Mouse (Mus musculus) midbrain, embryonic 11.5 days (tissue): Measurements from ENCODE around the gene Wnt5b. TPM values are rescaled to one million over a fixed set of nuclear protein-coding genes. Genes with fewer than 3 reads are reported as not detected.
A peak's percentile ranks its signal among the peaks of the same experiment; 100 is the strongest.

Source experiments
- ATAC-seq: fragments of 200-750 bp; cut with Nextera tagmentation; 2 replicates; pipeline ENCODE4 v1.8.0; 2017; ENCODE audit warnings: moderate TSS enrichment, moderate library complexity; ENCODE audit not compliant: low FRiP score
- DNase-seq: peaks from one replicate; pipeline ENCODE4 v3.0.0; 2015; ENCODE audit warnings: low spot score; ENCODE audit errors: missing footprints
- H3K27ac ChIP-seq: fragments of 300-500 bp; sonication (generic); 2 replicates; pipeline ENCODE4 v1.5.1; 2014; ENCODE audit warnings: low read depth, low read length
- H3K27me3 ChIP-seq: fragments of 300-500 bp; sonication (generic); 2 replicates; pipeline ENCODE4 v1.6.1; 2014; ENCODE audit warnings: mild to moderate bottlenecking, low read length, moderate library complexity, mixed read lengths; ENCODE audit not compliant: control insufficient read depth, insufficient read depth
- H3K36me3 ChIP-seq: fragments of 300-500 bp; sonication (generic); 2 replicates; pipeline ENCODE4 v1.6.1; 2014; ENCODE audit warnings: mild to moderate bottlenecking, low read length, moderate library complexity, mixed read lengths; ENCODE audit not compliant: control insufficient read depth, insufficient read depth
- H3K4me1 ChIP-seq: fragments of 300-500 bp; sonication (generic); 2 replicates; pipeline ENCODE4 v1.6.1; 2014; ENCODE audit warnings: low read length; ENCODE audit not compliant: control insufficient read depth, insufficient read depth
- H3K4me2 ChIP-seq: fragments of 300-500 bp; sonication (generic); 2 replicates; pipeline ENCODE4 v1.6.1; 2014; ENCODE audit warnings: mild to moderate bottlenecking, moderate library complexity
- H3K4me3 ChIP-seq: fragments of 300-500 bp; sonication (generic); 2 replicates; pipeline ENCODE4 v1.5.1; 2014; ENCODE audit warnings: low read depth, low read length
- H3K9ac ChIP-seq: fragments of 300-500 bp; sonication (generic); 2 replicates; pipeline ENCODE4 v1.6.1; 2014; ENCODE audit warnings: low read length
- H3K9me3 ChIP-seq: fragments of 300-500 bp; sonication (generic); 2 replicates; pipeline ENCODE4 v1.6.1; 2016; ENCODE audit warnings: low read length; ENCODE audit not compliant: control insufficient read depth
- WGBS: fragments of 180-500 bp; shearing (Covaris S2); extraction: QIAGEN DNeasy Blood & Tissue Kit; methylation state at CpG from one replicate; pipeline ENCODE4 v1.1.7; 2014; 5-methylcytosine and 5-hydroxymethylcytosine counted together
- polyA plus RNA-seq: library from polyadenylated mRNA; unstranded; fragments of >200 nt; fragmentation: Nextera tagmentation; extraction: Ambion mirVana; gene quantifications from 2 replicates; pipeline ENCODE4 v1.2.1, GENCODE M21; 2014

Gene Wnt5b
- 6.9 and 9.2 TPM in 2 replicates for polyA plus RNA-seq

DNA sequence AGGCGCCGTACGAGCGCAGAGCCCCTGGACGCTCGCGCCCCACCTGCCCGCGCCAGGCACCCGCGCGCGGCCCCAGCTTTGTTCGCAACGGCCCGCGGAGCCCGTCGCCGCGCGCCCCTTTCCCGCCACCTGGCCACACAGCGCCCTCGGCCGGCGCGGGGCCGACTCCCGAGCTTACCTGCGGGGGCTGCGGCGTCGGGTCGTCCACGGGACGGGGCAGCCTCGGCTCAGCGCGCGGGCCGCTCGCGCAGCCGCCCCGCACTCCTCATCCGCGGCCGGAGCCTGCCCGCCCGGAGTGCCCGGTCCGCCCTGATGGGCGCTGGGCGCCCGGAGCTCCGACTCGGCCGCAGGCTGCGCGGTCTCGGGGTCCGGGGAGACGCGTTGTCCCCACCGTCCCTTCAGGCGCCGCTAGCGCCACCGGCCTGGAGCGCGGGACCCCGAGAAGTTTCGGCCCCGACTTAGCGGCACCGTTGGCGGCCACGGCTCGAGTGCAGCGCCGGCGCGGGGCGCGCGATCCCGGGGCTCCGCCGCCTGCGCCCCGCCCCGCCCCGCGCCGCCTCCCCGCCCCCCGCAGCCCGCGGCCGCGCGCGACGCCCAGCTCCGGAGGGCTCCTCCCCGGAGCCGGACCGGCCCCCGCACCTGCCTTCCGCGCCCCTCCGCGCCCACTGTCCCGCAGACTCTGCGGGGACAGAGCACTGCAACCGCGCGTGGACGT is at the start of gene Wnt5b:
TSS of gene Wnt5b (minus strand) at position 545 of the 715 bp plus-strand sequence.
- peak within 1 kb of the TSS; percentile 95 for H3K4me2 ChIP-seq
- H3K4me1 ChIP-seq = peaks cover 13% of the 10 kb centered on the region
- H3K27me3 ChIP-seq = peaks cover 16% of the 10 kb centered on the region
- WGBS = under 1% methylated on average over 100 of the region's 120 CpGs
- H3K4me3 ChIP-seq = peak within 1 kb of the TSS; percentile 78
- H3K9me3 ChIP-seq = no peaks in the 10 kb centered on the region
- H3K27ac ChIP-seq = no peak within 1 kb of the TSS
- H3K9ac ChIP-seq = peak within 1 kb of the TSS; percentile 85
- ATAC-seq = peak; percentile 75
- peak; percentile 91 for DNase-seq
- no peaks in the 10 kb centered on the region for H3K36me3 ChIP-seq

DNA sequence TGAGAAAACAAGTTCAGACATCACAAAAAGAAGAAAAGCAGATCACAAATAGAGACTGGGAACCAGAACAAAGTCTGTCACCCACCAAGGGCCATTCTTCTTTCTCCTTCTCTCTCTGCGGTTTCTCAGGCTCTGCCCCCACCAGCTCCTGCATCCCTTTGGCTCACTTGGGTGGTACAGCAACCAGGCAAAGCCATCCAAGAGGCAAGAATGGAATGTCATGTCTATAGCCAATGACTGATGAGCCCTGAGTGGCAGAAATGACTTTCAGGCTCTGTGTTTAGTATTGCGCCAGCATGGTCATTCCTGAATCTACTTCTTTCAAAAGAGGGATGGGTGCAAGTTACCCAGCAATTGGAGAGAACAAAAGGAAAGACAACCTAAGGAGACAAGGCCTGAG is 46.7 kb upstream of the Wnt5b start:
- 61% methylated on average over 2 of the region's 2 CpGs for WGBS
- no peak overlapping the region for H3K4me3 ChIP-seq
- no peaks in the 10 kb centered on the region for H3K9me3 ChIP-seq
- no peak overlapping the region for H3K4me2 ChIP-seq
- DNase-seq = no peak
- H3K9ac ChIP-seq = no peak overlapping the region
- no peaks in the 10 kb centered on the region for H3K27me3 ChIP-seq
- H3K4me1 ChIP-seq = peaks cover 6% of the 10 kb centered on the region
- no peak overlapping the region for H3K27ac ChIP-seq
- H3K36me3 ChIP-seq = no peaks in the 10 kb centered on the region
- ATAC-seq = no peak

DNA sequence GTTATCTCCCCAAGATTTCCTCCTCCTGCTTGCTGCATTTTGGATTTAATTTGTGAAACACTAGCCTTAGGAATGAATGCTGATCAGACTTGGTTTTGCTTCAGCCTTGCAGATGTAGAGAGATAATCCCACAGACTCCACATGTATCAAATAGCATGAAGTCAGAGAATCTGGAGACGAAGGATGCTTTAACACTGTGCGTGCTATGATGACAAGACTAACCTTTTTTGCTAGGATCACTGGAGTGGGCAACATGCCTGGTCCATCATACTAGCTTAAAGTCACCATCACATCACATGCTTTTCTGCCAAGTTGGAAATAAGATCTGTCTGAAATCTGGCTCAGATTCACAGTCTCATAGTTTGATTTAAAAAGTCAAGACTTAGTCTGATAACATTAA is 43.8 kb upstream of the Wnt5b start:
- no peak overlapping the region for H3K27ac ChIP-seq
- ATAC-seq = no peak
- no peak overlapping the region for H3K9ac ChIP-seq
- no peaks in the 10 kb centered on the region for H3K27me3 ChIP-seq
- DNase-seq = no peak
- H3K4me3 ChIP-seq = no peak overlapping the region
- H3K36me3 ChIP-seq = no peaks in the 10 kb centered on the region
- H3K9me3 ChIP-seq = no peaks in the 10 kb centered on the region
- no peak overlapping the region for H3K4me2 ChIP-seq
- 89% methylated on average over 2 of the region's 2 CpGs for WGBS
- peaks cover 17% of the 10 kb centered on the region for H3K4me1 ChIP-seq

DNA sequence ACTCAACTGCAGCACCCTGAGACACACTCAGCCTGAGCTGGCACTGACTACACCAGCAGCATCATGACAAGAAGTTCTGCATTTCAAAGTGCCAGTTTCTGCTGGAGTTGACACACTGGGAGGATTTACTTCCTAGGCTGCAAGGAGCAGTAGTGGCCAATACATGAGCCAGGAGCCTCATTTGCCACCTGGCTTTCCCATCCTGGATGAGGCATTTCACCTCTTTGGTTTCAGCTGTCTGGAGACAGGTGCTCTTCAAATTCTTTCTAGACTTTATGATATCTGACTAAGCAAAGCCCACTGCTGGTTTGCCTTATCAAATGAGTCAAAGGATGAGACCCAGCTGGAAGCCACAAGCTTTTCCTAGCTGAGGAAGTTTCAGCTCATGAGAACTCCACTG is 43.3 kb upstream of the Wnt5b start:
- Histone ChIP-seq H3K9ac (no peak overlapping the region), H3K36me3 (no peaks in the 10 kb centered on the region), H3K9me3 (no peaks in the 10 kb centered on the region), H3K27me3 (no peaks in the 10 kb centered on the region), H3K4me2 (no peak overlapping the region), H3K4me3 (no peak overlapping the region), H3K4me1 (peaks cover 17% of the 10 kb centered on the region), H3K27ac (no peak overlapping the region)
- ATAC-seq (no peak), DNase-seq (no peak)

DNA sequence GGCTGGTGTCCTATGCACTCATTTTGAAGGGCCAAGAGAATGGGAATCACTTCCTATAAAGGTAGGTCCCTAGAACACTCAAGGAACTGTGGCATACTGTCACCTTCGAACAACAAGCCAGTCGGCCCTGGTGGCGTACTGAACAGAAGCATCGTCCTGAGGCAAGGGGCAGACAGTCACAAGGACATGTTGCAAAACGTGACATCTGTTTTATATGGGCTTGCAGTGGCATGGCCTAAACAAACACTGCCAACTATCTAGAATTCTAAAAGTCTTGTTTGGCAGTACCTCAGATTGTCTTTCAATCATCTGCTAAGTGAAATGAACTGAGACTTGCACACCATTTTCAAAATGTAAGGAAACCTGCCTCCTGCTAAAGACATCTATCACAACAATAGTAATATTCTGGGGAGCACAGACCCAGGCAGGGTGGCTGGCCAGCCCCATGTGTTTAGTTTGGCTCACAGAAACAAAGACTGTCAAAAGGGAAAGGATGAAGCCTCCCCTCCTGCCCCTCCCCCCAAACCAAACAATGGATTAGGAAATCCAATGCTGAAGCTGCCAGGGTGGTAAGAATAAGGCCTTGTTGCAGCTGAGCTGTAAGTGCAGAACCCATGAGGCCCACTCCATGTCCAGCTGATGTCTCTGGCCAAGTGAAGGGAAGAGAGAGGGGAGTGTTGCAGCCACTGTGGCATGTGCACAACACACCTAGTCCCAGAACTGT is 41.7 kb upstream of the Wnt5b start:
- peak; percentile 95 for DNase-seq
- H3K4me1 ChIP-seq = peaks cover 17% of the 10 kb centered on the region
- peak overlapping the region; percentile 38; the same call in 1 of the 2 replicates for H3K9ac ChIP-seq
- no peaks in the 10 kb centered on the region for H3K36me3 ChIP-seq
- ATAC-seq = peak; percentile 81
- no peak overlapping the region for H3K4me3 ChIP-seq
- no peak overlapping the region for H3K4me2 ChIP-seq
- no peaks in the 10 kb centered on the region for H3K9me3 ChIP-seq
- H3K27me3 ChIP-seq = no peaks in the 10 kb centered on the region
- WGBS = 64% methylated on average over 5 of the region's 5 CpGs
- H3K27ac ChIP-seq = peak overlapping the region; percentile 40; the same call in 1 of the 2 replicates

- 77% methylated on average over 1 of the region's 1 CpGs for WGBS
- Histone ChIP-seq H3K9ac (no peak overlapping the region), H3K36me3 (no peaks in the 10 kb centered on the region), H3K27ac (no peak overlapping the region), H3K27me3 (no peaks in the 10 kb centered on the region), H3K9me3 (no peaks in the 10 kb centered on the region), H3K4me3 (no peak overlapping the region), H3K4me1 (peaks cover 17% of the 10 kb centered on the region), H3K4me2 (no peak overlapping the region)
- DNase-seq (no peak), ATAC-seq (no peak)
These were observed 39.9 kb upstream of the Wnt5b start for GRCm38 (mm10) chr6:119584061-119584460.

- Histone ChIP-seq H3K27ac (no peak overlapping the region), H3K9ac (no peak overlapping the region), H3K4me2 (no peak overlapping the region), H3K36me3 (no peaks in the 10 kb centered on the region), H3K9me3 (no peaks in the 10 kb centered on the region), H3K27me3 (no peaks in the 10 kb centered on the region), H3K4me1 (peaks cover 17% of the 10 kb centered on the region), H3K4me3 (no peak overlapping the region)
- DNase-seq (no peak), ATAC-seq (no peak)
- 95% methylated on average over 5 of the region's 5 CpGs for WGBS
These were observed 39.0 kb upstream of the Wnt5b start for GRCm38 (mm10) chr6:119583165-119583564.

DNA sequence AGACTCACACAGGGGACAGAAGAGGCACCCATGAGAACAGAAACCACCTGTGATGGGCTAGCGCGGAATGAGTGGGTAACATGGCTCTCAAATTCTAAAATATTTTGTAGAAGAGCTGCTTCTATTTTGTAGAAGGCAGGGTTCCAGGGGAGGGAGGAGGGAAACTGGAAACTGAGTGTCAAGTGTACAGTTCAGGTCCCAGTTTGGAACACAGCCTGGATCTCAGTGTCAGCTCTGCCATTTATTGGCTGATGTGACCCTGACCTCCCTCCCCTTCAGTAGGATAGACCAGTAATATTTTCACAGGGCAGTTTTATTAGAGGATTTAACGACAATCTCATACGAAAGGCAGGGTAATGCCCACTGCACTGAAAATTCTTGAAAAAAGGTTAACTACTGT is 32.6 kb upstream of the Wnt5b start:
- H3K36me3 ChIP-seq = peaks cover 3% of the 10 kb centered on the region; the same call in 1 of the 2 replicates
- no peak for ATAC-seq
- no peak overlapping the region for H3K27ac ChIP-seq
- no peak overlapping the region for H3K4me2 ChIP-seq
- H3K4me3 ChIP-seq = no peak overlapping the region
- 95% methylated on average over 4 of the region's 4 CpGs for WGBS
- H3K9ac ChIP-seq = no peak overlapping the region
- no peaks in the 10 kb centered on the region for H3K9me3 ChIP-seq
- H3K27me3 ChIP-seq = no peaks in the 10 kb centered on the region
- H3K4me1 ChIP-seq = no peaks in the 10 kb centered on the region
- no peak for DNase-seq

DNA sequence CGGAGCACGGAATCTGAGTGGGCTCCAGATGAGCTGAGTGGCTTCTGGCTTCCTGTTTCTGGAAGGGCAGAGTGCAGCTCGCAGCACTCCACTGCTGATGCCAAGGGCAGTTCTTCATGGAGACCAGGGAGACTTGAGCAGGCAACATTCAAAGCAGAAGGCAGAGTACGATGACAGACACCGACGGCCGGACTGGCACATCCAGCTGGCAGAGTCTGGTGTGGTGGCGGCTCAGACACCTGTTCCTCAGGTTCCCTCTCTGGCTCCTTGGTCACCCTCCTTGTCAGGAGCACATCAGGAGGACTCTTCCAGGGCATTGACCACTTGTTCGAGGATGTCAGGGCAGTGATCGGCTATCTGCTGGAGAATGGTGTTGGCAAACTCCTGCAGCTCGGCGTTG is 31.2 kb upstream of the Wnt5b start:
- WGBS = 95% methylated on average over 12 of the region's 12 CpGs
- H3K4me3 ChIP-seq = no peak overlapping the region
- H3K9me3 ChIP-seq = no peaks in the 10 kb centered on the region
- no peaks in the 10 kb centered on the region for H3K4me1 ChIP-seq
- DNase-seq (no peak), ATAC-seq (no peak)
- no peaks in the 10 kb centered on the region for H3K27me3 ChIP-seq
- peaks cover 3% of the 10 kb centered on the region; the same call in 1 of the 2 replicates for H3K36me3 ChIP-seq
- H3K9ac ChIP-seq = no peak overlapping the region
- no peak overlapping the region for H3K27ac ChIP-seq
- H3K4me2 ChIP-seq = no peak overlapping the region
